Mouse (Mus musculus) frontal cortex, postnatal 14 days (tissue): ENCODE measurements around the gene Ttc23l.
"Not testable (repeated sequence)": the region's sequence is repeated elsewhere in the genome, so short reads cannot be mapped to it uniquely, and the experiment has no call there.

Source experiments
- DNase-seq, 2 experiments: peaks; one replicate each; pipeline ENCODE4 v3.0.0; 2022; ENCODE audit warnings: low spot score in 2 of 2

The Ttc23l gene

DNA sequence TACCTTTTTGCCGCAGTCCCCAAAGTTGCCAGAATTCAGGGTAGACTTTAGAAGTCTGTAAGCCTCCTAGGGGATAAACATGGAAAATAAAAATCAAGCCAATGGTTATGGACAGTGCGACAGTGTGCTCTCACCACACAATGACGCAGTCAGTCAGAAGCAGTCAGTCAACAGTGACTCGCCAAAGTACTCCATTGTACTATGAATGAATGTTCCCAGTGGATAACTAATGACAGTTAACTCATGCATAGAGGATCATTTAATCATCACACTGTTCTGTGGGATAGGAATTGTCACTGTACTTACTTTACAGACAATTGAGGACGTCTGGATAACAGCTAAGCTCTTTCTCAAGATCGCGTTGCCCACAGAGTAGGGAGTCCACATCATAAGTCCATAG, 43.3 kb downstream of the Ttc23l start:
- DNase-seq, result no peak

DNA sequence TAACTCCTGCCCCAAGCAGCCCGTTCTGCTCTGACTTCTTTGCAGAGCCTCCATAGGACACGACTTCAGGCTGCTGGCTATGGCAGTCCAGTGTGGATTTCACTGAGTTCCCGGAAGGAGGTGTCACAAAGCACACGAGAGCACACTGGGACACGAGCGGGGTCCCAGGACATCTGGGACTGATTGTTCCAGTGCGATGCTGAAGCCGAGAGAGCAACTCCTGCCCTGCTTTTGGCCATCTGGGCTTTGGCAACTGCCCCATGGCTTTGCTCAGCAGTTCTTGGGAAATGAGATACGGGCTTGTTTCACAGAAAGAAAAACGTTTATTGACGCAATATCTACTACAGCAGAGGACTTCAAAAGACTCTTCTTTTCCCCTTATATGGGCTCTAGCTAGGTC, 52.4 kb downstream of the Ttc23l start:
- DNase-seq, result no peak

DNA sequence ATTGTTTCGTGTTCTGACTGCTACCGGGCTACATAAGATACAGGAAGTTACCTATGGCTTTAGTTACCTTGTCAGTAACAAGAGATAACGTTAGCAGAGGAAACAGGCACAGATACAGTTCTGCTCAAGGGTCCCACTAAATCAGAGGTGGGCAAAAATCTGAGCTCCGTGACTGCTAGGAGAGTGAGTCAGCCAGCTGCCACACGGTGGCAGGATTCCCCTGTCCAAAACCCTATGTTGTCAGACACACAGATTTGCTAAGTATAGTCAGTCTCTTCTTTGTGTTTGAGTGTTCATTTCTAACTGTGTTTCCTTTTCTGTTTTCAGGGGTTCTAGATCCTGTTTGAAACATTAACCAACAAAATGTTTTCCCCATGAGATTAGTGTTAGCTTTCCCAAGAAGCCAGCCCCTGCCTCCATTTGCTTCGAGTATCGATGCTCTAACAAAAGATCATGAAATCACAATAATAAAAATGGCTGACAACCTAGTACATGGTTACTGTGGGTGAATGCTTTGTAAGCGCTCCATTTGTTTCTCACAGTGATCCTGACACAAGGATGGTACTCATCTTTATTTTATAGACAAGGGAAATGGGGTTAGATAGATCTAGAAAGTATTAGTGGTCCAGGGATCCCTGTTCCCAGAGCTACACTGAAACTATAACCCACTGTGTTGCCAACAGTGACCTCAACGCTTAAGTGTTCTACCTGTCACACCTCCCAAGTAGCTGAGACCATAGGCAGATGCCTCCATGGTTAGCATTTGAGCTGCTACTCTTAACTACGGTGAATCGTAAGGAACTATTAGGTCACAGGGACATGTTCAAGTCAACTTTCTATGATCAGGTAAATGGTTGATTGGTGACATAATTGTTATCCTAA, 57.4 kb downstream of the Ttc23l start:
- DNase-seq, result peak; percentile 12 to 45

DNA sequence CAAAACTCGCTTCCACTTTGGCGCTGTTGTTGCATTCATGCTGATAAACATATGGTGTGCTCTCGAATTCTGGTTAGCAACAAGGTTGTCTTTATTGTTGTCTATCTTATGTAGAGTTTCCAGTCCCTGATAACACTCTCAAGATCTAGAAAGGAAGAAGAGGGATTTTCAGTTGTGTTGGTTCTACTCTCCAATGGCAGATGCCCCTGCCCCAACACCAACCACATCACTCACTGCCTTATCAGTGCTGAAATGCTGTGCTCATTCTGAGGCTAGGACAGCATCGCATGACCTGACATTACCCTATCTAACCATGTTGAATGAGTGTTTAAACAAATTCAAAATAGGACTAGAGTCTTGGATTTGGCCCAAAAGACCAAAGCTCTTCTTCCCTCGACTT, 58.4 kb downstream of the Ttc23l start:
- no peak for DNase-seq

DNA sequence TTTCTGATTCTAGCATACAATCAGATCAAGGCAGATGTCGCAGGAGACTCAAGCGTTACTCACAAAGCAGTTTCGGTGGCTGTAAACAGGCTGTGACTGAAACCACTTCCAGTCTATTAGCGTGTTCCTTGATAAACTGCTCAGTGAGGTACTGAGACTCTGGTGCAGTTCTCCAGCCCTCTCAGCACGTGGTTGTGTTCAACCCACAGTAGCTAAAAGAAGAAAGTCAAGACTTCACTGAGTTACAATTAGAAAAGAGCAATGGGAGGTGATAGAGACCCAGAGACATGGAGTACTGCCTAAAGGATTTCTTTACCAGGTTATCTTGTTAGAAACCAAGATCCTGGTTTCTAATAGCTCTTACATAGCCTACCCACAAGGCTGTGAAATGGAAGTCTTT, 58.9 kb downstream of the Ttc23l start:
- DNase-seq, result no peak

DNA sequence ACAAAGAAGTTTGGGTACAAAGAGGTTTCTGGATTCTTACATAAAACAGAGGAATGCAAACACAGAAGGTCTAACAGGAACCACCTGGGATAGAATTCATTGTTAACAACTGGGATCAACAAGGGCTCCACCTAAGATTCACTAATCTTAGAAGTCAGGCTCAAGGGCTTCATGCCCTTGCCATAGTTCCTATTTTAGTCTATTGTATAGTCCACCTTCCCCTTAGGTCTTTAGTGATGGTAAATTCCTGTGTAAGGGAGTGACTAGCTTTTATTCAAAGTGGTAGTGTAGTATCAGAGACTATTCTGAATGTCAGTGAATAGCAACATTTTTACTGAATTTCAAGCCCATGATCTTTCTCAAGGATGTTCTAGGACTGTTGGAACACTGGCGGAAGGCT, 61.8 kb downstream of the Ttc23l start:
- not testable (repeated sequence) for DNase-seq

DNA sequence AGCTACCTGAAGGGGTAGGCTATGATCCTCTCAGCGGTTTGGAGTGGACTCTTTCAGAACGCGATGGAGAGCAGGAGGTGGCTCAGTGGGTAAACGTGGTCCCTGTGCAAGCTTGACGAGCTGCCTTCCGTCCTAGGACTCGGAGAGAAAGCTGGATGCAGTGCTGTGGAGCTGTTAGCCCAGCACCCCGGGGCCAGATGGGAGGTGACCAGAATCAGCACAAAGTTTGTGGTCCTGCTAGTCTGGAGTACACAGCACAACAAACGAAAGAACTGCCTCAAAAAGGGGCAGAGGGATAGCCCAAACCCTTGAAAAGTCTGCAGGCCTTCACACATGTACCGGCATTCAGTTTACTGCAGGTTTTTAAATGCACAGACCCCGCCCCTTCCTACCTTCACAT, 62.5 kb downstream of the Ttc23l start:
- DNase-seq, result no peak

DNA sequence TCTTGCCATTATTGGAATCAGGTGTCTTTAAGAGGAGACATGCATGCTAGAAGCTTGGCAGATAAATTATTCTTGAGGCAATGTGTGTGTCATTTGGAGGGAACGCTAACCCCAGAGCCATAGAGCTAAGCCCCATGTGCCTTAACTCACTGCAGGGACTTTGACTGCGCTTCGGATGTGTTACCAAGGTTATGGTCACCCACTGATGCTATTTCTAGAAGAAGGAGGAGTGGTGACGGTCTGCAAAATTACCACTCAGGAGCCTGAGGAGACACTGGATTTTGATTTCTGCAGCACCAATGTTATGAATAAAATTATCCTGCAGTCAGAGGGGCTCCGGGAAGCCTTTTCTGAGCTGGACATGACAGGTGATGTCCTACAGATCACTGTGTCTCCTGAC, 68.4 kb downstream of the Ttc23l start:
- DNase-seq, result peak in 1 of 2 experiments; percentile 13

DNA sequence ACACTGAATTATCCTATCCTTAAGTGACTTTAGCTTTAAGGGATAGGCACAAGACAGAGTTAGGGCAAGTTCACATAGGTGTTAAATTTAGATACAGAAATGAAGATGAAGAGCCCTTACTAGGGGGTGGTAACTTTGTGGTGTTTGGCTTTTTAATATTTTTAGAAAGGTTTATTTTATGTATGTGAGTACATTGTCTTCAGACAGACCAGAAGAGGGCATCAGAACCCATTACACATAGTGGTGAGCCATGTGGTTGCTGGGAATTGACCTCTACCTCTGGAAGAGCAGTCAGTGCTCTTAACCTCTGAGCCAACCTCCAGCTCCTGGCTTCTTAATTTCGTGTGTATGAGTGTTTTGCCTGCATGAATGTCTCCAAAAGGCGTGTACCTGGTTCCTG, 71.2 kb downstream of the Ttc23l start:
- DNase-seq, result no peak

DNA sequence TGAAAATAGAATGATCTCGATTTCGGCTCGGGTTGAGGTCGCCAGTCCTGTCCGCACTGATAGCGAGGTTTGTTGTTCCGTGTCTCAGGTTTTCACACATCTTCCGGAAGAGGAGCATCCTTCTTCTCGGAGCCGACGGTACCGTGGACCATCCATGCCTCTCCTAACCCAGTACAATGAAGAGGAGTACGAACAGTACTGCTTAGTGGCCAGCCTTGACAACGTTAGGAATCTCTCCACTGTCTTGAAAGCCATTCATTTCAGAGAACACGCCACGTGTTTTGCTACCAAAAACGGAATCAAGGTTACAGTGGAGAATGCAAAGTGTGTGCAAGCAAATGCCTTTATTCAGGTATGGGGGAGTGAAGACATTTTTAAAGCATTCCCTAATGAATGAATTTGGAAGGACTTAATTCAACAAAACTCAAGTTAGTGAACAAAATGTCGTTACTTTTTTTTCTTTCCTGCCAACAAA, 72.1 kb downstream of the Ttc23l start:
- no peak for DNase-seq

DNA sequence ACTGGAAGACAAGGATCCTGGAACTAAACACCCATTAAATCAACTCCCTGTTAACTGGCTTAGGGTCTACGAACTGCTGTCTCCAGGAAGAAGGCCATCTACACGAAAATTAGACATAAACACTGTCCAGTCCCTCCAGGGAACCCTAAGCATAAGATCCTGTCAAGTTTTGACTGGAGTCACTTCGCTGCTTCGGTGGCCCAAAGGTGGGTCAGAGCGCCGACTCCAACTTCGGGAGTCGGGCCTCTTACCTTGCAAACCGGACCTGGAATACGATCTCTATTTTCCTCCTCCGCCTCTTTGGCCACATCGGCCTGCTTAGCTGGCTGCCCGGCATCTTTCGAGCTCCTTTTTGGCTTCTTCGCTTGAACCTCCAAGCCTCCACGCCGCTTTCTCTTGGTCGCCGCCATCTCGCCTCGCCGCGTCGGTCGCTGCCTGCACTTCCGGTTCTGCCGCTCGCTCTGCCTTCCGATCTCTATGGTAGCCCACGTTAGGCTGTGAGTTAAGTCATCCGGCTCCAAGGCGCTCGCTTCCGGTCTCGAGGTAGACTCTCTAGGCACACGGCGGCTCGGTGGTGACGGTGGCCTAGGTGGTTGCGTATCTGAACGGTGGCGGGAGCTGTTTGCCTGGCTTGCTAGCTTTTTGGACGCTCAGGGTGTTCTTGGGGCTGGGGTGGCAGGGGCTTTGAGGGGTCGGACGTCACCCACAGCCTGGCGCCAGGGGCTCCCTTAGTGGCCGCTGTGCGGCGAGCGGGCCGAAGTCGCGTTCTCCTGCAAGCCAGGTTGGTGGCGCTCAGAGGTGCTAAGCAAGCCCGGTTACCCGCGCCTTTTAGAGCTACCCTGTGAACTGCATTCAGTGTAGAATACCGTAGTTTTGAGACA, 72.7 kb downstream of the Ttc23l start, which contains the start of the genes Brix1 and Rad1:
Brix1 (minus strand) TSS at position 464 of the 881 bp plus-strand sequence.
Rad1 (plus strand) TSS at position 535 of the 881 bp plus-strand sequence.
- peak; percentile 89 to 91 for DNase-seq

DNA sequence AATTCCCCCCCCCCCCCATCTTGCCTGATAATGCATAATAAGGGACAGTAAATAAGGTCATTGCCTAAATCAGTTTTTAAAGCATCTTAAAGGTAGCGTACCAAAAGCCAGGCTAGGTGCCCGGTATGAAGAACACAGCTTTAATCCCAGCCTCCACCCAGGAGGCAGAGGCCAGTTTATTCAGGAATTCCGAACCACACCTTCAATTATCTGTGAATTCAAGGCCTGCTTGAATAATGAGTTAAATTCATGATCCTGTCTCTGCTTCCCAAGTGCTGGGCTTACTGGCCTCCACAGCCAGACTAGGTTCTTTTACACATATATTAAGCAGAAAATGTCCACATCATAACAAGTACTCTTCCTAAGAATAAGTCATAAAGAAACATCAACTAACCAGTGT, 87.5 kb downstream of the Ttc23l start:
- no peak for DNase-seq

DNA sequence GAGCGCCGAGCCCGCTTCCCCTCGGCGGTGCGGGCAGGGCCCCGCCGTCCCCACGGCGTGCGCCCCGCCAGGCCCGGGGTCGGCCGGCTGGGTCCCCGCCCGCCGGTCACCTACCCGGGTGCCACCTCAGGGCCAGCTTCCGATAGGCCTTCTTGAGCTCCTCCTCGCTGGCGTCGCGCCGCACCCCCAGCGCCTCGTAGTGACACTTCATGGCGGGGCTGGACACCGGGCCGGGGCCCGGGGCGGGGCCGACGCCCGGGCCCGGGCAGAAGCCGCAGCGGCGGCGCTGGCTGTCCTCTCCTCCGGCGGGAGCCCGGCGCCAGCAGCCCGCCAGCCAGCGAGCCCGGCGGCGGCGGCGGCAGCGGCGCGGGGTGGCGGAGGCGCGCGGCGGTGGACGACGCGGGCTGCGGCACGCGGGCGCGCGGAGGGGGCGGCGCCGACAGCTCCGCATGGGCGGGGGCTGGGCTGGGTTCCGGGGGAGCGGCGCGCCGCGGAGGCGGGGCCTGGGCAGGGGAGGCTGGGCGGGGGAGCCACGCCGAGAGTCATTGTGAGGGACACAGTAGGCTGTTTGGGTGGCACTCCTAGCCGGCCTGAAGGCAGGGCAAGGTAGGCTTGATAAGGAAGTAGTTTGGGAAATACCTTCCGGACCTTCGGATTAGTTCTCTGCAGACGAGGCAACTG, 88.2 kb downstream of the Ttc23l start, which contains the start of gene Dnajc21:
Dnajc21 (minus strand) TSS at position 366 of the 681 bp plus-strand sequence.
- DNase-seq, result peak; percentile 49 to 65

DNA sequence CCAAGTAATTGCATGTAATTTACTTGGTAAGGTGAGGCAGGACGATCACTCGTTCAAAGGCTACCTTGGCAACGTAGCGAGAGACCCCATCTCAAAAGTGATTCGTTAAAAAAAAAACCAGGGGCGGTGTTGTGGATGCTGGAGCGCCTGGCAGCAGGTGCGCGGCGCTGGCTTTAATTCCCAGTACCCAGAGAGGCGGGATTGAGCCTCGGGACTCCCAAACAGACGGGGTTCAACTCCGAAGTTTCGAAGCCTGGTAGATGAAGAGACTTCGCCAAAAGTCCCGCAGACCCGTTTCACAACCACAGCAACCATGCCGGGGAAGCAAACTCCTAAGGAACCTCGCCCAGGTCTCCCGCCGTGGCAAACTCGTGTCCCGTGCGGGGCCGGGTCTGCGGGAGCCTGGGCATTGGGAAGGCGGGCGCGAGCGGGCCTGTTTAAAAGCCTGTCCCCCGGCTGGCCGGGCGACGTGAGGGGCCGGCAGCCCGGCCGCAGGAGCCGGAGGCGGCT, 88.8 kb downstream of the Ttc23l start:
- DNase-seq, result peak; percentile 8 to 21

DNA sequence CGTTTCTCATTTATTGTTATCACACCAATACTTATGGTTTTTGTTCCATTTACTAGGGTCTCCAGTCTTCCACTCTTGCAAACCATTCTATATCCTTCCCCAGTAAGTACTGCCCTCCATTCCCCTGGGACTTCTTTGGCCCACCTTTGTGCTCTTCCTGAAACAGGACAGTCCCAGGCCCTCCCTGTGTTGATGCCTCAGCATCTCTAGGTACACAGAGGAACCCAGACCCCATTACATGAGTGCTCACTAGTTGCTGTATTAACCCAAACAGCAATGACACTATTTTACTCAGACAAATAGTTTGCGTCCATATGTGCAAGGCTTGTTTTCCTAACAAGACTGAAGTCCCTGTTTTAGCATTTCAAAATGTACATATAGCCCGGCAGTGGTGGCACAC, 89.7 kb downstream of the Ttc23l start:
- no peak for DNase-seq

DNA sequence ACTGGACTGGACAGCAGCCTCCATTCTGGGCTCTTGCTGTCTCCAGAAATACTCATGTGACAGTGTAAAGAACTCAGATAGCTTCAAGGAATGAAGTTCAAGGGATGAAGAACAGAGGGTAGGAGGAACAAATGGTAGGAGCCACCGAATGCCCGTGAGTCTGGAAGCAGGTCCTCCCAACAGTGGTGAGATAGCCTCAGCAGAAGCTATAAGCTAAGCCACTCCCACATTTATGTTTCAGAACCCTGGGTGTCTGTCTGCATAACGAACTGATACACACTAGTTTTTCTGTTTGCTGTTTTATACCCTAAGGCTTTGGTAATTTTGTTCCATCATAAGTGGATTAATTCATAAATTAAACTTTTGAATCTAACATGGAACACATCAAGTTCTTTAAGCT, 93.8 kb downstream of the Ttc23l start:
- no peak for DNase-seq

DNA sequence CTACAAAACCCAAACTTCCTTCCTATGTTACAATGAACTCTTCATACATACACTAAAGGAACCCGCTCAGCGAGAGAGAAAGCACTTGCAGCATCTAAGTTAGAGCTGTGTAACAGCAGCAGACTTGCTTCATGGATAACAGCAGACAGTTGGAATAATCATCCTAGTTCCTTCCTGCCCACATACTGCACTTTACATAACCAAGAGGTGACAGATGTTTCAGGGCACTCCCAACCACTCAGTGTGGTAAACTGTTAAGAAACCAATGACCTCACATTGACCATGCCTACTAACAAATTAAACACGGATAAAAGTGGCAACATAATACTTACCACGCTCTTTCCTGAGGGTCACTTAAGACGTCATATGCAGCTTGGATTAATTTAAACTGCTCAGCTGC, 94.9 kb downstream of the Ttc23l start:
- DNase-seq, result no peak

DNA sequence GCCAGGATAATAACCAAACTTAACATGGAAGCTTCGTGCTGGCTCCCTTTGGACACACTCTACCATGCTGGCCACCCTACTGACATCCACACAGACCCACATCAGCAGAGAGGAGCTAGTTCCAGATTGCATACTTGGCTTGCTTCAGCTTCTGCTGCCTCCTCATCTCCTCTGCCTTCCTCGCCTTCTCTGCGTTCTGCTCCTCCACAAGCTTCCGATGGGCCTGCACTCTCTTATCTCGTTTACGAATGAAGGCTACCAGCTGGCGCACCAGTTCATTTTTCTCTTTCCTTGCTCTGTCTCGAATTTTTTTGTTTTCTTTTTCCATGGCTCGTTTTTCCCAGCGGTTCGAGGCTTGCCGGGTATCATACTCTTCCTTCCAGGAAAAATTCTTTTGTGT, 97.5 kb downstream of the Ttc23l start:
- no peak for DNase-seq
